Mouse (Mus musculus) E14TG2a.4 (cell line): ENCODE measurements at regions not wholly inside any gene's neighbourhood (a gene's known extent, or its start where the extent isn't known, plus 50 kb on each side); places are given as distances from the start of the nearest gene placed in this dataset.

Experiments used
- CTCF ChIP-seq: conservative IDR thresholded peaks from 2 replicates; pipeline ENCODE4 v1.5.1; 2014; ENCODE audit warnings: low read length
- NANOG ChIP-seq: IDR thresholded peaks from 2 replicates; pipeline ENCODE4 v1.6.1; 2014; ENCODE audit warnings: borderline replicate concordance, low read length, mixed read lengths
- POU5F1 ChIP-seq: IDR thresholded peaks from 2 replicates; pipeline ENCODE4 v1.6.1; 2014; ENCODE audit warnings: low read length, borderline replicate concordance

GRCm38 (mm10) chr10:125840388-125840787 lies 125.6 kb upstream of the Lrig3 start:
- TF ChIP-seq CTCF = no peak
- TF ChIP-seq NANOG = no peak
- TF ChIP-seq POU5F1 = no peak
